Mouse (Mus musculus): ENCODE measurements around the gene Frmd7. TPM values are rescaled to one million over a fixed set of nuclear protein-coding genes. Genes with fewer than 3 reads are reported as not detected.

The Frmd7 gene
- not detected for polyA plus RNA-seq (2014; fragmentation: Illumina TruSeq; extraction: RNeasy Lipid Tissue Mini Kit (QIAGEN cat#74804); ENCODE audit: low read depth, low replicate concordance)

DNA sequence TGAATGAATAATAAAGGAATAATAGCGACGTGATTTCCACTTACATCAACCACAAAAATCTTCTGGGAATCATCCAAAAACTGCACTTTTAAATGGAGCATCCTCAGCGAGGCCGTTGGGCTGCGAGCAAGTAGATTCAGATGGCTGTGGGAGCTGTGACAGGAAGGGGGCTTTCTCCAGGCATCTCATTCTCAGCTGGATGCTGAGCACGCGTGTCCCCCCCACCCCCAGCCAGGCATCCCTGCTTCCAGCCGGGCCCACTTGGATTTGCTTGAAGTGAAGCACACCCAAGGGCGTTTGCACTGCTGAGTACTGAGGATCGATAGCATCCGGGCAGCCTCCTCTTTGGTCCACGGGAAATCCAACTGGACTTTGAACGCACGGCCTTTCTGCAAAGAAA is at the start of gene Frmd7:
Gene Frmd7, minus strand, starts transcription at position 101 of the 400 bp plus-strand sequence.

Other genes with a start within 250 kb of the Frmd7 start
- 1.2 TPM for gene Stk26, start 101.7 kb downstream of the Frmd7 start, polyA plus RNA-seq (2014; fragmentation: Illumina TruSeq; extraction: RNeasy Lipid Tissue Mini Kit (QIAGEN cat#74804); ENCODE audit: low read depth, low replicate concordance)
- gene Rap2c, start 75.3 kb upstream of the Frmd7 start, polyA plus RNA-seq (2014; fragmentation: Illumina TruSeq; extraction: RNeasy Lipid Tissue Mini Kit (QIAGEN cat#74804); ENCODE audit: low read depth, low replicate concordance), result 71.3 TPM

Measured in liver, adult 10 weeks (tissue).